Mouse (Mus musculus): ENCODE results near the gene Tmprss11b. TPM values are rescaled to one million over a fixed set of nuclear protein-coding genes. Genes with fewer than 3 reads are reported as not detected.

The Tmprss11b gene
- not detected in 2 replicates for polyA plus RNA-seq (2012; rRNA removed; ENCODE audit: low replicate concordance)

DNA sequence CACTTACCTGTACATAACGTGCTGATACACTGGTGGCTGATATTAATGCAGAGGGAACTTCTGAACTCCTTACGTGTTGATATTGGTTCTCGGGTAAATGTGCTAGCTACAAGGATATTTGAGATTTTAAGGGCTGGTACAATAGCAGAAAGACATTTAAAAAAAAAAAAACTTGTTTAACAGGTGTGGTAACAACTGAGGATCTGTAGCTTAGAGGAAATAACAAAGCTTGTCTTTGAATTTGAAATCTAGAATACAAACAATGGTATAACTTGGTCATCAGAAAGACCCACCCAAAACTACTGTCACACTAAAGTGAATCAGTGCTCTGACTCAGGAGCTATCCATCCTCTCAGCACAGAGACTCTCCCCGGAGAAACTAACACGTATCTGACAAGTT lies at the start of gene Tmprss11b:
TSS of gene Tmprss11b (minus strand) at position 101 of the 400 bp plus-strand sequence.

DNA sequence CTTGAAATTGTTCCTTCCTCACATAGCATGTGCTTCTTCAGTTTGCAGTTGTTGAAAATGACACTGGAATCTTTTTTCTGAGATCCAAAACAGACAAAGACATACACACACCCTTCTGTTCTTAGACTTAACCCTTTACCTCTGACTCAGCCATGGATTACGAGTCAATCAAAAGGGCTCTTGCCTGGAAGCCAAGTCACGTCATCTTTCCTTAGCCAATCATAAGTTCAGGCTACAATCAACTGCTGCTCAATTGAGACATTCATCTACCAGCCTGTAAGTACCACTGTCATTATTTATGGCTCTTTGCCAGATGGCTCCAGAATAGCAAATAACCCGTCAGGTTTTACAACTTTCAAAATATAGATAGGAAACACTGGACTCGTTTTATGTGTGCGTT lies 43.8 kb downstream of the Tmprss11b start, which contains the start of gene Tmprss11f:
TSS of gene Tmprss11f (minus strand) at position 101 of the 400 bp plus-strand sequence.

Other genes starting within 250 kb of the Tmprss11b start
- not detected in 2 replicates for gene Tmprss11a, start 207.4 kb downstream of the Tmprss11b start, polyA plus RNA-seq (2012; rRNA removed; ENCODE audit: low replicate concordance)
- gene Tmprss11g, start 157.8 kb downstream of the Tmprss11b start, polyA plus RNA-seq (2012; rRNA removed; ENCODE audit: low replicate concordance) = not detected in 2 replicates
- gene Tmprss11f, start 43.9 kb downstream of the Tmprss11b start, polyA plus RNA-seq (2012; rRNA removed; ENCODE audit: low replicate concordance) = not detected in 2 replicates
- not detected in 2 replicates for gene Tmprss11e, start 69.5 kb upstream of the Tmprss11b start, polyA plus RNA-seq (2012; rRNA removed; ENCODE audit: low replicate concordance)
- 2.5 and 3.5 TPM in 2 replicates for gene Ythdc1, start 127.9 kb upstream of the Tmprss11b start, polyA plus RNA-seq (2012; rRNA removed; ENCODE audit: low replicate concordance)
- gene Ugt2b34, start 230.6 kb upstream of the Tmprss11b start, polyA plus RNA-seq (2012; rRNA removed; ENCODE audit: low replicate concordance) = 19.6 and 34.6 TPM in 2 replicates

All from duodenum, adult 2 months (tissue).